Mouse (Mus musculus): ENCODE measurements around the gene Rbpjl. TPM values are rescaled to one million over a fixed set of nuclear protein-coding genes. Genes with fewer than 3 reads are reported as not detected.

Gene Rbpjl
- polyA plus RNA-seq, 1 experiment: 0.24 TPM

DNA sequence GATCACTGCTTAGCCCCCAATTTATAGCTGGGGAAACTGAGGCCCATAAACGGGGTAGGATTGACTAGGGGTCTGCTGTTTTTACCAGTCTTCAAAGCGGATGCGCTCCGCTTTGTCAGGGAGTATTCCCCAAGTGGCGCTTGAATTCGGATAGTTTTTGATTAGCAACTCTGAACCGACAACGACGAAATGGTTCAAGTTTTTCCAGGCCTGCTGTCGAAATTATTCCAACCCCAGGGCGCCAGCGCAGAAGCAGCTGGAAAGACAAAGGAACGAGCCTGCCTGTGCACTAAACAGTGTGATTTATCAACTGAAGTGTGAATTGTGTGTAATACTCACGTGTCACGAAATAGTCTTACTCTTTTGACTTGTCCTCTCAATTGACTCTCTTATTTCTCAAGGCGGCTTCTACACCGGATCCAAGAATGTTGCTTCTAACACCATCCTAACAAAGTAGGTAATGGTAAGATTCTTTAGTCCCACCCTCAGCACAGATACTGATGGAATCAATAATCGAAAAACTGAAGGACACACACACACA, 40.6 kb downstream of the Rbpjl start, which contains the start of gene Sdc4:
Gene Sdc4 (minus strand): TSS at position 428 of the 541 bp plus-strand sequence.
- WGBS: 30% methylated on average over 18 of the region's 18 CpGs

GRCm38 (mm10) chr2:164444701-164445100, 41.8 kb downstream of the Rbpjl start:
- peaks cover 6% of the 10 kb centered on the region; the same call in 1 of the 2 replicates for H3K27me3 ChIP-seq (ENCODE audit: control insufficient read depth, insufficient read depth, low read length)
- WGBS: 92% methylated on average over 2 of the region's 2 CpGs

More for the DNA sequence above, 40.6 kb downstream of the Rbpjl start, which contains the start of gene Sdc4:
- Histone ChIP-seq H3K4me1 (replicated peaks; ENCODE audit: control insufficient read depth, insufficient read depth, low read length) (peaks cover 31% of the 10 kb centered on the region), H3K36me3 (ENCODE audit: control insufficient read depth, insufficient read depth, low read length) (no peaks in the 10 kb centered on the region), H3K4me3 (ENCODE audit: control insufficient read depth, insufficient read depth, low read length) (peak within 1 kb of the TSS; percentile 54), H3K27me3 (ENCODE audit: control insufficient read depth, insufficient read depth, low read length) (peaks cover 6% of the 10 kb centered on the region; the same call in 1 of the 2 replicates), H3K27ac (ENCODE audit: control insufficient read depth, insufficient read depth, low read length) (no peak within 1 kb of the TSS)
- no peak for TF ChIP-seq POLR2A (IDR thresholded peaks at IDR 0.05; ENCODE audit: control insufficient read depth, extremely low read depth, insufficient read depth, low read length, poor library complexity)
- TF ChIP-seq CTCF (IDR thresholded peaks at IDR 0.05; ENCODE audit: borderline replicate concordance, control insufficient read depth, extremely low read depth, insufficient read depth, low read length, poor library complexity): no peak
- no peak for DNase-seq

DNA sequence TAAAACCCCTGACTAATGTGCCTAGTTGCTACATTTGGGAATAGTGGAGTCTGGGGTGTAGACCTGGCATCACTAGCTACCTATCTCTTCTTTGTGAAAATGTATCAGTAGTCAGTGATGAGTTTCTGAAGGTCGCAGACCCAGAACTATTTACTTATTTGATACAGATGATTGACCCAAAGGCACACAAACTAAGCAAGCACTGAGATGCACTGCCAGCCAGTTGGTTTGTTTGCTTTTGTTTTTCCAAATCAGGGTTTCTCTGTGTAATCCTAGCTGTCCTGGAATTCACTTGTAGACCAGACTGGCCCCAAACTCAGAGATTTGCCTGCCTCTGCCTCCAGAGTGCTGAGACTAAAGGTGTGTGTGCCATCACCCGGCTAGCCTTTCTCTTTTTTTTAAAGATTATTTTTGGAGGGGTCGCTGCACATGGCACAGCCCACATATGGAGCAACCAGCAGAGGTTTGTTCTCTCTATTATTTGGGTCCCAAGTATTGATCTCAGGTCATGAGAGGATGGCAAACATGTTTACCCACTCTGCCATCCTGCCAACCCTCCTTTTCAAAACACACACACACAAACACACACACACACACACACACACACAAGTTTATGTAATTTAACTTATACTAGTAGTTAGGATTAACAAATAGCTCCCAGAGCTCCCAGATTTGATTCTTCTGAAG, 42.6 kb downstream of the Rbpjl start:
- TF ChIP-seq CTCF (IDR thresholded peaks at IDR 0.05; ENCODE audit: borderline replicate concordance, control insufficient read depth, extremely low read depth, insufficient read depth, low read length, poor library complexity) (no peak), POLR2A (IDR thresholded peaks at IDR 0.05; ENCODE audit: control insufficient read depth, extremely low read depth, insufficient read depth, low read length, poor library complexity) (no peak)
- peaks cover 6% of the 10 kb centered on the region; the same call in 1 of the 2 replicates for H3K27me3 ChIP-seq (ENCODE audit: control insufficient read depth, insufficient read depth, low read length)
- H3K27ac ChIP-seq (ENCODE audit: control insufficient read depth, insufficient read depth, low read length): no peak overlapping the region
- H3K36me3 ChIP-seq (ENCODE audit: control insufficient read depth, insufficient read depth, low read length): no peaks in the 10 kb centered on the region
- WGBS: 89% methylated on average over 3 of the region's 3 CpGs
- peaks cover 23% of the 10 kb centered on the region for H3K4me1 ChIP-seq (replicated peaks; ENCODE audit: control insufficient read depth, insufficient read depth, low read length)
- H3K4me3 ChIP-seq (ENCODE audit: control insufficient read depth, insufficient read depth, low read length): no peak overlapping the region
- no peak for DNase-seq

More at GRCm38 (mm10) chr2:164444701-164445100, 41.8 kb downstream of the Rbpjl start:
- Histone ChIP-seq H3K4me3 (ENCODE audit: control insufficient read depth, insufficient read depth, low read length) (no peak overlapping the region), H3K4me1 (replicated peaks; ENCODE audit: control insufficient read depth, insufficient read depth, low read length) (peaks cover 31% of the 10 kb centered on the region), H3K27ac (ENCODE audit: control insufficient read depth, insufficient read depth, low read length) (no peak overlapping the region), H3K36me3 (ENCODE audit: control insufficient read depth, insufficient read depth, low read length) (no peaks in the 10 kb centered on the region)
- DNase-seq: no peak
- TF ChIP-seq CTCF (IDR thresholded peaks at IDR 0.05; ENCODE audit: borderline replicate concordance, control insufficient read depth, extremely low read depth, insufficient read depth, low read length, poor library complexity) (no peak), POLR2A (IDR thresholded peaks at IDR 0.05; ENCODE audit: control insufficient read depth, extremely low read depth, insufficient read depth, low read length, poor library complexity) (no peak)

- DNase-seq: no peak
- peaks cover 6% of the 10 kb centered on the region; the same call in 1 of the 2 replicates for H3K27me3 ChIP-seq (ENCODE audit: control insufficient read depth, insufficient read depth, low read length)
Observed at GRCm38 (mm10) chr2:164446086-164446469, 43.1 kb downstream of the Rbpjl start.

DNA sequence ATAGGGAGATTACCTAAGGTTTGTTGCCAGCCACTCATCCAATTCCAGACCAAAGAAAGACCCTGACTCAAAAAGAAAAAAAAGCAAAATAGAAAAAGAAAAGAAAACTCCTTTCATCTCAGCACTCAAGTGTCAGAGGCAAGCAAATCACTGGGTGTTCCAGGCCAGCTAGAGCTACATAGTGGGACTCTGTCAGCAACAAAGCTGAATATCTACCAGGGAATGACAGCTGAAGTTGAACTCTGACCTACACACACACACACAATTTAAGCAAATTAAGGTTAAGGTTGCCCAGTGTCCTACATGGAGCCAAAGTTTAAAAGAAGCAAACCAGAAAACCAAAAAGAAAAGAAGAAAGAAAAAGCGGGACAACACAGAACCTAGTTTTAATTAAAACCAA, 45.2 kb downstream of the Rbpjl start:
- no peak for DNase-seq

More at GRCm38 (mm10) chr2:164446086-164446469, 43.1 kb downstream of the Rbpjl start:
- 82% methylated on average over 3 of the region's 3 CpGs for WGBS
- Histone ChIP-seq H3K4me1 (replicated peaks; ENCODE audit: control insufficient read depth, insufficient read depth, low read length) (peaks cover 18% of the 10 kb centered on the region), H3K36me3 (ENCODE audit: control insufficient read depth, insufficient read depth, low read length) (no peaks in the 10 kb centered on the region), H3K4me3 (ENCODE audit: control insufficient read depth, insufficient read depth, low read length) (no peak overlapping the region), H3K27ac (ENCODE audit: control insufficient read depth, insufficient read depth, low read length) (no peak overlapping the region)
- TF ChIP-seq CTCF (IDR thresholded peaks at IDR 0.05; ENCODE audit: borderline replicate concordance, control insufficient read depth, extremely low read depth, insufficient read depth, low read length, poor library complexity): no peak
- TF ChIP-seq POLR2A (IDR thresholded peaks at IDR 0.05; ENCODE audit: control insufficient read depth, extremely low read depth, insufficient read depth, low read length, poor library complexity): no peak

GRCm38 (mm10) chr2:164448921-164449320, 46.0 kb downstream of the Rbpjl start:
- TF ChIP-seq POLR2A (IDR thresholded peaks at IDR 0.05; ENCODE audit: control insufficient read depth, extremely low read depth, insufficient read depth, low read length, poor library complexity): no peak
- TF ChIP-seq CTCF (IDR thresholded peaks at IDR 0.05; ENCODE audit: borderline replicate concordance, control insufficient read depth, extremely low read depth, insufficient read depth, low read length, poor library complexity): no peak
- WGBS: 85% methylated on average over 5 of the region's 5 CpGs
- H3K36me3 ChIP-seq (ENCODE audit: control insufficient read depth, insufficient read depth, low read length): no peaks in the 10 kb centered on the region
- H3K27ac ChIP-seq (ENCODE audit: control insufficient read depth, insufficient read depth, low read length): no peak overlapping the region
- peaks cover under 1% of the 10 kb centered on the region; the same call in 1 of the 2 replicates for H3K27me3 ChIP-seq (ENCODE audit: control insufficient read depth, insufficient read depth, low read length)
- no peak overlapping the region for H3K4me3 ChIP-seq (ENCODE audit: control insufficient read depth, insufficient read depth, low read length)
- 0 out of 2 replicates have a peak, but pooled peaks cover 3% of the 10 kb centered on the region for H3K4me1 ChIP-seq (replicated peaks; ENCODE audit: control insufficient read depth, insufficient read depth, low read length)
- DNase-seq: no peak

More for the DNA sequence above, 45.2 kb downstream of the Rbpjl start:
- Histone ChIP-seq H3K27me3 (ENCODE audit: control insufficient read depth, insufficient read depth, low read length) (peaks cover 6% of the 10 kb centered on the region; the same call in 1 of the 2 replicates), H3K27ac (ENCODE audit: control insufficient read depth, insufficient read depth, low read length) (no peak overlapping the region), H3K4me1 (replicated peaks; ENCODE audit: control insufficient read depth, insufficient read depth, low read length) (peaks cover 7% of the 10 kb centered on the region; the same call in 1 of the 2 replicates), H3K36me3 (ENCODE audit: control insufficient read depth, insufficient read depth, low read length) (no peaks in the 10 kb centered on the region), H3K4me3 (ENCODE audit: control insufficient read depth, insufficient read depth, low read length) (no peak overlapping the region)
- TF ChIP-seq POLR2A (IDR thresholded peaks at IDR 0.05; ENCODE audit: control insufficient read depth, extremely low read depth, insufficient read depth, low read length, poor library complexity) (no peak), CTCF (IDR thresholded peaks at IDR 0.05; ENCODE audit: borderline replicate concordance, control insufficient read depth, extremely low read depth, insufficient read depth, low read length, poor library complexity) (no peak)
- 88% methylated on average over 1 of the region's 1 CpGs for WGBS
